Mouse (Mus musculus): ENCODE results near the gene Tbc1d19. TPM values are rescaled to one million over a fixed set of nuclear protein-coding genes. Genes with fewer than 3 reads are reported as not detected.

The Tbc1d19 gene
- total RNA-seq, 2 experiments from 2014 or later: 18.8 to 22.6 TPM

DNA sequence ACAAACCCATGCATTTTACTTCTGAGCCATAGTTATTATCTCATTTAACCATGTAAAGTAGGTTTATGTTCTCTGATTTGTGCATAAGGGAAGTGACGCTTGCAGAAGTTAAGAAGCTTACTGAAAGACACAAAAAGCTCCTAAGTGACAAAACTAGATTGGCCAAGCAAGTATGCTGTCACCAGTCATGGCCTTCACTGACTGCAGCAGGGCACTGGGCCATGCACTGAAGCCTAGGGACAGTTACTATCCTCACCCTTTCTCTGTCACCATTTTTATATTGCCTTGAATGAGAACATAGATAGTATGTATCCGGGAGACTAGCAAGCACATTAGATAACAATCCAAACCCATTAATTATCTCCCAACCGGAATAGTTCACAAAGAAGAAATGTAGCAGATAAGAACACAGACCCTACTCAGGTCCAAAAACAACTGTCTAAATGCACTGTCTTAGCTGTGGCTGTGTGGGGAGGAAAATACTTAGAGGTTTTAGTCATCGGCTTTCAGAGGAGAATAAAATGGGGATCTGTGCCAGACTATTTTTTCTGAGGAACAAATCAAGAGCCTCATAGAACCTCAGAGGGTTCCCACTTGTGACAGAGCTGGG, 72.1 kb downstream of the Tbc1d19 start:
- DNase-seq: no peak

DNA sequence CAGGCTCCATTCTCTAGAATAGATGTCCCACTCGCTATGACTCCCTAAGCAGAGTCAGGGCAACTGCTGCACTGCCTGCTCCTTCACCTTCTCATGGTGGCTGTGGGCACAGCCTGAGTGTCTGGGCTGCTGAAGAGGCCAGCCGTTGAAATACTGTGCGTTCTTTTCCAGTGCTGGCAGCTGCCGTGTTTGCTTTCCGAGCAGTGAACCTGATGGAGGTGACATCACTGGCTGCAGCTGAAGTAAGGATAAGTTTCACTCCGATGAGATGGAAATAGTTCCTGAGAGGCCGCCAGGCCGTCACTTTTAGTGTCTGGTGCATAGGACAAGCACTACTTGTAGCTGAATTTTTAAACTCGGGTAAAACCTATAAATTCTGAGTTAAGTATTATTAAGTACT, 92.0 kb downstream of the Tbc1d19 start:
- intact Hi-C loops (cut with DNase I; ENCODE audit: low total_unique reads): no loop called here
- peak; percentile 73 for DNase-seq

More for the DNA sequence above, 72.1 kb downstream of the Tbc1d19 start:
- intact Hi-C loops (cut with DNase I; ENCODE audit: low total_unique reads): no loop called here

DNA sequence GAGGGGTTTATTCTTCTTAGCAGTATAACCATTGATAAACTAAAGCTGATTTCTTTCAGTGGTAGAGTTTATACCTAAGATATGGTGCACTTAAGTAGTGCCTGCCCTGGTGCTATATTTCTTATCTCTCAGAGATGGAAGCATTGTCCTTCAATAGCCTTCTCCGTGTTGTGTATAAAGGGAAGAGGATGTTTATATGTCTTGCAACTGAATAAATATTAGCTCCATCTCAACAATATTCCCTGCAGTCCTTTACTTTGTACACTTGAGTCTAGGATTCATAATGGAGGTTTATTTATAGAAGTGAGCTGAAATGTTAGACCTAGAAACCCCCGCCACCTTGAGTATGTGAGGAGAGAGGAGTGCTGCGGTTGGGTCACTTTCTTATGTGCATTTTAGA, 93.4 kb downstream of the Tbc1d19 start:
- no peak for DNase-seq
- intact Hi-C loops (cut with DNase I; ENCODE audit: low total_unique reads): no loop called here

DNA sequence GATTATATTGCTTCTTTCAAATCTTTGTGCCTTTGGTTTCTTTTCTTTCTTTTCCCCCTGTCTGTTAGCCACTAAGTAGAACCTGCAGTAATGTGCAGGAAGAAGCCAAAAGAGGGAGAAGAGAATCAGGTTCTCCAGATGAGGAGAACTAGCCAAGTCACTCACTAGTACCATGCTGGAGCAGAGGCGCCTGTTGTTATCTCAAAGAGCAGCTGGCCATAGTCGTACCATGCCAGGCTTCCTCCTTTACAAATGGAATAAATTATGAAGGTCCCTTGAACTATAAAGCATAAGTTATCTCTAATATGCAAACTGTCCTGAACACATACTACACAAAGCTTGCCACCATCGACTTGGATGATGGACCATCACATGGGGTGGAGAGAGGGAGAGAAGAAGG, 99.8 kb downstream of the Tbc1d19 start:
- DNase-seq: no peak
- intact Hi-C loops (cut with DNase I; ENCODE audit: low total_unique reads): no loop called here

DNA sequence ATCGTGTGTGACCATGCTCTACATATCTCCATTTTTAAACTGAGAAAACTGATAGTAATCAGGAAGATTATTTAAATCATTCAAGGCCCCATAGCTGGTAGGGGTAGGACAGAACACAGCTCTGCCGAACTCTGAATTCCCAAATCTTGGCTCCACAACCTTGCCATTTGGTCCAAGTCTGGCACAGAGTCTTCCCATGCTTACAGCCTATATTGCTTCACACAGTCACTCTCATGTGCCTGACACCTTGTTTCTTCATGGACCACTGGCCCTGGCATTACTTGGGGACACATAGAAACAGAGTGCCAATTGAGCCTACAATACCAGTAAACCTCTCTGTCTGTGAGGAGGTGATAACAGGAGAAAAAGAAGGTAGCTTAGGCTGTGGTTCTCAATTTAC, 111.0 kb downstream of the Tbc1d19 start:
- intact Hi-C loops (cut with DNase I; ENCODE audit: low total_unique reads): no loop called here
- no peak for DNase-seq

DNA sequence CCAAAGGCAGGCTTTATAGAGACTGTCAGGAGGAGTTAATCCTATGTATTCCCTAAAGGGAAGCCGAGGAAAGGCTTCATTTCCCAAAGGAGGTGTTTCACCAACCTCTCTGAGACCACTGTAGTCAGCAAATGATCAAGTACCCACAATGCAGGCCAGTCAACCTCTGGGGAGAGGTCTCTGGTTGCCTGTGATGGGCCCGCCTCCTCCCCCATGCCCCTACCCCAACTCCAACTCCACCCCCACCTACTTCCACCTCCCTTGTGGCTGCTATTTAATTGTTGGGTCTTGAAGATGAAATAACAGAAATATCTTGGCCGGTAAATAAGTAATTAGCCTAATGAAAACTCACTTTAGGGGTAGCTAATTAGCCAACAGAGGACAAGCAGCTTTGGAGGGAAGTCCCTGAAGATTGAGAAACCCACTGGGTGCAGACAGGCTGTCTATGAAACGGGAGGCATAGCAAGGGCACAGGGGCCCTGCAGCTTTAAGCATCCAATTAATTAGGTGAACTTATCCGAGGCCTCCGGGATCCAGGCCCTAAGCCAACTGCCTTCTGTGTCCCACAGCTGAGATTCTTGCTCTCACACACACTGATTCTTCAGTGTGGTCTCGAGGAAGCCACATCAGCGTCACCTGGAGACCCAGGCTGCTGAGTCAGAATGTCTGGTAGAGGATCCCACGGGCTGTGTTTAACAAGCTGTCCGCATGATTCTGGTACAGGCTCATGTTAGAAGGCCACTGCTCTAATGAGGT, 112.9 kb downstream of the Tbc1d19 start:
- no peak for DNase-seq
- intact Hi-C loops (cut with DNase I; ENCODE audit: low total_unique reads): no loop called here

DNA sequence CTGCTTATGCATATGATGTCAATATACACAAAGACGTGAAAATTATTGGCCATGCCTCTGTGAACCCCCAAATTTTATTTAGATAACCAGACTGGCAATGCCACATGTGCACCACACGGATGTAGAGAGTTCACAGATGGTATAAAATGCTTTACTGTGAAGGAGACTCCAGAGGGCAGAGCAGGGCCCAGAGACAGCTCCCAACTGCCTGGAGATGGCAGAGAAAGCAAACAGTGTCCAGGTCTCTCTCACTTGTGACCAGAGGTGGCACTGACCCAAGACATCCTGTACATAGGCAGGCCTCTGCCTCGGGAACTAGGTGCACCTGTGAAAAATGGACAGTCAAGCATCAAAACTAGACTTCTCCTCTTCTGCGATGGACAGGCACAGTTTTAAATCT, 114.6 kb downstream of the Tbc1d19 start:
- no peak for DNase-seq
- intact Hi-C loops (cut with DNase I; ENCODE audit: low total_unique reads): no loop called here

DNA sequence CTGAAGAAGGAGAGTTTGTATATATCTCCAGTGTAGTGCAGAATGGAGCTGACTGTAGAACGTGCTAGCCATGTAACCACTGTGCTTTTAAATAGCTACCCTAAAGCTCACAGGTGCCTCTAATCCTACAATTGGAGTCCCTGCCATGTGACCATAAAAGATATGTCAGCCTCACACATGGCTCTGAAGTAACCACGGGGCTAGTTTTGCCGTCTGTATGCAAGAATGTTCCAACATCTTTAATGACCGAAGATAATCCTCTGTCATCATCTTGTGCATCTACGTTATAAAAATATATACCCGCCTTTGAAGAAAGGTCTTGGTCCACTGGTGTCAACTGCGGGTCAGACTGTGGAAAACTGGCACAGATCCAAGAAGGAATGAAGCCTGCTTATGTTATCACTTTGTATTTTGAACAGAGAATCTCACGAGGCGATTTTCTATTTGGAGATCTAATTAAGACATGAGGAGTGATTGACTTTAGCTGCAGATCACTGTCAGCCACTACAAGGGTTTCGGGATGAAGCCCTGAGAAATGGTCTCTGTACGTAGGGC, 117.0 kb downstream of the Tbc1d19 start:
- no peak for DNase-seq
- intact Hi-C loops (cut with DNase I; ENCODE audit: low total_unique reads): no loop called here

DNA sequence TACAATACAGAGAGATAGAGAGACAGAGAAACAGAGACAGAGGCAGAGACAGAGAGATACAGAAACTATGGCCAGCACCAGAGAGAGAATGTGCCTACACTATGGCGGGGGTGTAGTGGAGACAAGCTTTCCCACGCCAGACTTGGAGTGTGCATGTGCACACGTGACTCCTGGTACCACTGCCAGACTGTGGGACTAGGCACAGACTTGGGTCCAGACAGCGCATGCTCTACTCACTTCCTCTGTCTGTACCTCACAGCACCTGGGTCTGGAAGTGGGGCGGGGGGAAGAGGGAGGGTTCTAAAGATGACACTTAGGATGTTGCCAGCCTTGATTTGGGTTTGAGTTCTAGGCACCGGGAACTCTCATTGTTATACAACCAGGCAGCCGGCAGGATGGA, 118.5 kb downstream of the Tbc1d19 start:
- intact Hi-C loops (cut with DNase I; ENCODE audit: low total_unique reads): no loop called here
- DNase-seq: no peak

DNA sequence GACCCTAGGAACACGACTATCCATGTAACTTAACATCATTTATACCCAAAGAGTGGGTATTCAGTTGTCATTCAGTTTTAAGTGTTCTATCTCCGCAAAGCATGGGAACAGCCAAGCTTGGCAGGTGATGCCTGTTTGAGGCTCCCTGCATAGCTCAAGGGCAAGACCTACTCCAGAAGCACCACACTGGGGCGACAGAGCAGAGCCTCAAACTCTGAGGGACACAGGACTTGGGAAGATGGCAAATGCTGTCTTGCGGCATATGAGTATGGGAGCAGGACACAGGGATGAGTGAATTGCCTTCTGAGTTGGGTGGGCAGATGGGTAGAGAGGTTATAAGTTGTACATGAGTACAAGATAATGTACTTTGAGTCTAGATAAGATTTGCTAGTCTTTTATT, 119.1 kb downstream of the Tbc1d19 start:
- intact Hi-C loops (cut with DNase I; ENCODE audit: low total_unique reads): no loop called here
- DNase-seq: no peak

DNA sequence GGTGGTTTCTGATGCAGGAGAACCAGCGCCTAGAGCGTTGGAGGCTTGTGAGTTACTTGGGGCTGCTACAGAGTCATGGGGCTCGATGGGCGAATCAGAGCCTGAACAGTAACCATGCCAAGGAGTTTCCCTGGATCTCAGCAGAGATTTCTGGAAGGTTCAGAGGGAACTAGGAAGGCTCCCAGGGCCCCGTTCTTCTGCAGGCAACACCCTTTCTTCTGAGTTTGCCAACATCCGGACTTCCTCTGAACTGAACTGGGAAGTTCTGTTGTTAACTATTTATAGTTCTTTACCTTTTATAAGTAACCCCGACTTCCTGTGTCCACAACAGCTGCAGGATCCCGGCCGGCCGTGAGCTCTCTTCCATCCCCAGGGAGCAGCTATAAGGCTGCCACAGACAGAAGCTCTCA, 119.8 kb downstream of the Tbc1d19 start:
- peak; percentile 61 for DNase-seq
- intact Hi-C loops (cut with DNase I; ENCODE audit: low total_unique reads): no loop called here

DNA sequence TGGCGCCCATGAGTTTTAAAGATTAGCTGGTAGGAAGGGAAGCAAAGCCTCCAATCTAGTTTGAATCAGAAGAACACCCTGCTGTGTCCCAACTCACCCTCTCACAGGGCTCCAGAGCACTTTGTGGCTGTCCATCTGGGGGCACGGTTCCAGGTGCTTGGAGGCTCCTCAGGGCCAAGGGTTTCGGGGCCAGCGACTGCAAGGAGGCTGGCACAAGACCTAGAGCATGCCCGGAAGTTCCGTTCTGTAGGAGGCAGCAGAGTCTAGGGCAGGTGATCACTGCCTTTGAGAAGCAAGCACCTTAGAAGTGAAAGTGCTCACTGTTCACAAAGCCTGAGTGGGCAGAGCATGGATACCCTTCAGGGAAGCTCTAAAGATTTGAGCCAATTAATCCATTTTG, 120.4 kb downstream of the Tbc1d19 start:
- intact Hi-C loops (cut with DNase I; ENCODE audit: low total_unique reads): no loop called here
- no peak for DNase-seq

DNA sequence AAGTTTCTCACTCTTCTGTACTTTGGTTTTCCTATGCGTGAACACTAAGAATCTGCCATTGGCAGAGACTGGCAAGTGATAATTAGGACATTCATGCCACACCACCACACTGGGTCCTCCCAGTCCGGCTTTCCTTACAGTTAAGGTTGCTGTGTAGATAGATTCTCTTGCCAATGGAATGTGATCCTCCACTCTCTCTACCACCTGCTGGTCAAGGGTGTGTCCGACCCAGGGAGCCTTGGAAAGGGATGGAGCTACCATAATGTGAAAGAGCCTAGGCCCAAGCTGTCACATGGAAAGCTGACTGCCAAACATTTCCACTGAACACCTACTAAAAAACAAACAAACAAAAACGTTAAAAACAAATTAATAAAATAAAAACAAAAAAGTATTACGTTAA, 121.6 kb downstream of the Tbc1d19 start:
- no peak for DNase-seq
- intact Hi-C loops (cut with DNase I; ENCODE audit: low total_unique reads): no loop called here

DNA sequence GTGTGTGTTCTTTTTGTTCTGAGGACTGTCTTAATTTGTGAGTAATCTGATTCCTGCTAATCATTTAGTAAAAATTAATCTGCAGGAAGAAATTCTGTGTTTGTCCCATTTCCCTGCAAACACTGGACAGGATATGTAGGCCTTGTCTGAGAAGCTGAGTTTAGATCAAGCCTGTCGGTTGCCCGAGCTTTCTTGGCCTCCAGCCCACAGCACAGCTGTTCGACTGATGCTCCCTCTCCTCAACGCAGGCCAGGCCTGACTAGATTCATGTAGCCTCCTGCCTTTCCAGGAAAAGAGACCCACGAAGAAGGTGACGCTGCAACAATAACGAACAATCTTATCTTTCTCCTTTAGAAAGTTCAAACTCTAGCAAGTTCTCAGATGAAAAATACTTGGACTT, 124.2 kb downstream of the Tbc1d19 start:
- intact Hi-C loops (cut with DNase I; ENCODE audit: low total_unique reads): no loop called here
- DNase-seq: peak; percentile 90

DNA sequence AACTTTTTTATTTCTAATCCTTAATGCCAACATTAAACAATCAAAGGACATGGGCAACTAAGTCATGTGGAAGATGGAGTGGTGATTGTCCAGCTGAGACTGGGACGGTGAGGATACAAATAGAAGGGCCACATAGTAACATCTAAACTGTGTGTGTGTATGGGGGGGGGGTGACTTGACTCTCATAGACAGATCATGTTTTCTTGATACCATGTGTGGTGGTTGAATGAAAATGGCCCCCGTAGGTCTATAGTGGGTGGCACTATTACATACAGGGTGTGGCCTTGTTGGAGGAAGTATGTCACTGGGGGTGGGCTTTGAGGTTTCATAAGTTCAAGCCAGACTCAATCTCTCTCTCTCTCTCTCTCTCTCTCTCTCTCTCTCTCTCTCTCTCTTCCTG, 124.6 kb downstream of the Tbc1d19 start:
- intact Hi-C loops (cut with DNase I; ENCODE audit: low total_unique reads): no loop called here
- DNase-seq: no peak

DNA sequence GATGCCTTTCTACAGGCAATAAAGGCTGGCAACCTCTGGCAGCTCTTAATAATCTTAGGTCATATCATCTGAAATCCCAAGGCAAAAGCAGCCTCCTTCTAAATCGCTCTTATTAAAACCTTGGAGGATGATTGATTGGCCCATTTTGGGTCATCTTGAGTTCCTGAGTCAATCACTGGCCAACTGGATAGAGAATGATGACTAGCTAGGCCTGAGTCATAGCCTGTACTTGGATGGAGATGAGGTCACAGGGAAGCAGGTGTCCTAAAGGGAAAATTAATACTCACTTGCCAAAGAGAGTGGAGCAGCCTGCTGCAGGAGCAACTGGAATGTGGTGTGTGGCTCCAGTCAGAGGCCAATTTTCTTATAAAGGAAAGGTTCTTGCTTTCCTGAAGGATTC, 125.4 kb downstream of the Tbc1d19 start:
- intact Hi-C loops (cut with DNase I; ENCODE audit: low total_unique reads): no loop called here

DNA sequence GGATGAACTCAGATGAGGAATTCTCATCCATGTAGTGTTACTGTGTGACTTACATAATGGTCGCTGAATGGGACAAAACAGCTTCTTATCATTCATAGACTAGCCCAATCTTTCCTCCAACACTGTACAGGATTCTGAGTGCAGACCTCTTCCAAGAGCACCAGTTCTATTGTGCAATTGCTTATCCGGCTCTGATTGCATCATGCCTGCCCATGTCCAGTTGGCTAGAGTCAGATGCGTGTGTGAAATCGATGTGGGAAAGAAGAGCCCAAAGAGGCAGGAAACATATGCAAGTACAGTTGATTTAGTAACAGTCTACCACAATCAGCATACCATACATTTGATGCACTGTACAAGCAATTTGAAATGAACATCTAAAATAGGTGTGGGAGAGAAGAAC, 127.8 kb downstream of the Tbc1d19 start:
- DNase-seq: no peak
- intact Hi-C loops (cut with DNase I; ENCODE audit: low total_unique reads): no loop called here

More for the DNA sequence above, 125.4 kb downstream of the Tbc1d19 start:
- no peak for DNase-seq

DNA sequence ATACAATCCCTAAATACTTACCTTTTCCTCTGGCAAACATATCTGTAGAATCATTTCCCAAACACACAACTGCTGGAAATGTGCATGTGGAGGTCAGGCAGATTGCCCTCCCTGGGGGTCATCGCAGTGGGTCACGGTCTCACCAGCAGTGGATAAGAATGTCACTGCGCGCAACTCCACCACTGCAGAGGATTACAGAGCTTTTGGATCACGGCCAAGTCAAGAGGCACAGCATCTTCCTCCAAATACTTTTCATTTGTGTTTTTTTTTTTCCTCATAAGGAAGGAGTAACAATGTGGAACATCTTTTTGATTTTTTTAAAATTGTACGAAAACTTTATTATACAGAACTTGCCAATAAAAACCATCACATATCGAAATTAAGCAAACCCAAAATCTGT, 129.6 kb downstream of the Tbc1d19 start:
- intact Hi-C loops (cut with DNase I; ENCODE audit: low total_unique reads): no loop called here
- DNase-seq: no peak

DNA sequence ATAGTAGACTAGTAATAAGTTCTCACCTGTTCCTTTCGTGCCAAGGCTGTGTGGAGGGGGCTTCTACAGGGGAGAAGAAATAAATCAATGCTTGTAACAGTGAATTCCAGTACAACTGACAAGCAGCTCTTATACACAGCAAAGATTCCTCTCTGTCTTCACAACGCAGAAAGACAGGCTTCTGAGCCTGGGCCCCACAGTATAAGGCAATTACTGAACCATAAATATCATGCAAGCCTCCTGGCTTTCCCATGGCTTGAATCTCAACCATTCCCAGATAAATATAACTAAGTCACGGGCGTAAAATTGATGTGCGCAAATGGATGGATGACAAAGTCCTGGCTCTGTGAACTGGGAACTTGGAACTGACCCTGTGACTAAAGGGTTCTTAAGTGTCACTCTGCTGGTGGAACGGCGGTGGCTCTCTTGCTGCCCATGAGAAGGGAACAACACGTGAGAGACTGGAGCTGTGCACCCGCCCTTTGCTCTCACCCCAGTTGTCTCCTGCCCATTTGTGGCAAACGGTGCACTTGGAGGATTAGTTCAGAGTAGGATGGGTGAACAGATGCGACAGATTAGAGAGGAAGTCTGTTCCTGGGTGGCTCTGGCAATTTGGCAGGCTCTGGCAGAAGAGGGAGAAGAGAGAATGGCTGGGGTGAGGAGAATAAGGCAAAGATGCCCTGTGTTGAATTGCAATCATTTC, 132.1 kb downstream of the Tbc1d19 start:
- intact Hi-C loops (cut with DNase I; ENCODE audit: low total_unique reads): loop anchor here (10.0 kb wide), 1 partner anchor 53 kb away; the partner anchor contains the start of gene Stim2
- no peak for DNase-seq

DNA sequence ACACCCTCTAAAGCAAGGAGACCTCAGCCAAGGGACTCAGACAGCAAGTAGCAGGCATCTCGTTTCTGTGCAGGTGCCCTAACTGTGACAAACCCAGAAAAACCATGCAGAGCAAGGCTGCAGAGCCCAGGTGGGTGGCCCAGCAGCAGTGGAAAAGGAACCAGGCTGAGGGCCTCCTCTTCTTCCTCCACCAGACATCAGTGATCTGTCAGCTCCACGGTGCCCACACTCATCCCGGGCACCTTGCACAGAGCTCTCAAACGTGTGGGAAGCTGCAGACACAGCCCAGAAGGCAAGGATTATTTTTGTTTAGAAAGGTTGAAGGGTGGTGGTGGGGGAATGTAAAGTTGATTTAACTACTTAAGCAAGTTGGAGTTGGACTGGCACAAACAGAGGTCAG, 132.9 kb downstream of the Tbc1d19 start:
- no peak for DNase-seq
- intact Hi-C loops (cut with DNase I; ENCODE audit: low total_unique reads): loop anchor here (10.0 kb wide), 1 partner anchor 52 kb away; the partner anchor contains the start of gene Stim2
